22 mouse cellular contexts compared by ENCODE assay signal in genomic region chr4:40244035-40244434, GRCm38 (mm10). TPM values are rescaled to one million over a fixed set of nuclear protein-coding genes. Genes with fewer than 3 reads are reported as not detected.
DNase-seq lines count a peak whose midpoint lies in the region; ATAC-seq and TF ChIP-seq lines count a peak whose summit lies in the region.
"Had no signal": no experiment of that assay in that cellular context is flagged by ENCODE, and none has a peak within 500 bp of the region (broad histone marks: within the 10 kb centered on the region; RNA-seq: fewer than 3 reads in every experiment).

No protein-coding gene starts in this region.

- H3K27me3 ChIP-seq in intestine, postnatal 0 days (replicated peaks; ENCODE audit: control insufficient read depth, insufficient read depth, low read length), result no peaks in the 10 kb centered on the region
- H3K27me3 ChIP-seq: embryonic facial prominence, embryonic 15.5 days; heart, embryonic 12.5 days had no signal

- H3K4me2 ChIP-seq in intestine, postnatal 0 days (replicated peaks; ENCODE audit: low read depth), result no peak overlapping the region
- H3K4me2 ChIP-seq: embryonic facial prominence, embryonic 15.5 days; heart, embryonic 12.5 days had no signal

- H3K27ac ChIP-seq in intestine, postnatal 0 days (ENCODE audit: low read depth, low read length), result no peak overlapping the region
- H3K27ac ChIP-seq: embryonic facial prominence, embryonic 15.5 days; forebrain, embryonic 10.5 days had no signal

- no peak overlapping the region for H3K4me3 ChIP-seq in intestine, postnatal 0 days (ENCODE audit: low read depth, low read length)
- H3K4me3 ChIP-seq: embryonic facial prominence, embryonic 15.5 days; forebrain, embryonic 10.5 days; heart, embryonic 12.5 days had no signal

- H3K9ac ChIP-seq in intestine, postnatal 0 days (ENCODE audit: low read depth, low read length), result no peak overlapping the region
- H3K9ac ChIP-seq: embryonic facial prominence, embryonic 15.5 days; heart, embryonic 12.5 days; liver, postnatal 0 days had no signal

- WGBS in intestine, postnatal 0 days, result 81% methylated on average over 8 of the region's 8 CpGs

- H3K9me3 ChIP-seq in intestine, postnatal 0 days (ENCODE audit: control insufficient read depth), result no peaks in the 10 kb centered on the region
- H3K9me3 ChIP-seq: embryonic facial prominence, embryonic 15.5 days; forebrain, embryonic 10.5 days; heart, embryonic 12.5 days had no signal

- peak; percentile 92 for ATAC-seq in megakaryocyte, adult 5-6 weeks (ENCODE audit: poor library complexity, severe bottlenecking)
- ATAC-seq in intestine, postnatal 0 days, result no peak
- ATAC-seq: activated CD4-positive, CD25-positive, alpha-beta regulatory T cell, adult 4 months; liver, postnatal 0 days had no signal

- peak; percentile 15 for DNase-seq in heart, adult 8-10 months (ENCODE audit: low spot score)
- DNase-seq in heart, postnatal 4 days, result no peak
- peak; percentile 79 for DNase-seq in A20 (ENCODE audit: low read depth, low spot score)
- peak; percentile 26 for DNase-seq in T-cell, adult 2 months (ENCODE audit: low spot score)
- DNase-seq in layer of hippocampus, adult 11-12 months (ENCODE audit: low spot score), result no peak
- DNase-seq in thymus, postnatal 25 days, result no peak
- DNase-seq: adrenal gland, postnatal 25 days; cerebellum, adult 9-11 months; embryo, embryonic 11 days; gastrocnemius, postnatal 14 days; kidney, adult 8-10 months; kidney, postnatal 25 days; layer of hippocampus, adult 9-11 months; liver, postnatal 0 days; midbrain, embryonic 14.5 days; right cerebral cortex, adult 18-20 months had no signal

- TF ChIP-seq CTCF in intestine, postnatal 0 days (IDR thresholded peaks at IDR 0.05; ENCODE audit: low read depth), result no peak

- no peaks in the 10 kb centered on the region for H3K4me1 ChIP-seq in intestine, postnatal 0 days (replicated peaks; ENCODE audit: control insufficient read depth, insufficient read depth, low read length)

- H3K36me3 ChIP-seq in intestine, postnatal 0 days (ENCODE audit: control insufficient read depth, insufficient read depth), result no peaks in the 10 kb centered on the region
- H3K36me3 ChIP-seq: embryonic facial prominence, embryonic 15.5 days; forebrain, embryonic 10.5 days; heart, embryonic 12.5 days had no signal

RNA-seq across cellular contexts. Expression of gene Ddx58, which starts 4.4 kb away (rescaled TPM):
- total RNA-seq in heart, adult 8-10 months (2022), result 1 to 10 TPM; 6.3 to 9.0 (median 7.0) TPM
- 1 to 10 TPM; 6.9 to 7.4 TPM for total RNA-seq in heart, postnatal 4 days (2021)
- total RNA-seq in megakaryocyte, adult 5-6 weeks (2015), result 27.7 and 34.4 TPM in 2 replicates
- total RNA-seq in megakaryocyte, adult 5-6 weeks (2017), result 31.1 and 32.6 TPM in 2 replicates
- polyA plus RNA-seq in intestine, postnatal 0 days (2015; fragmentation: Nextera tagmentation; extraction: Ambion mirVana), result 18.0 and 19.3 TPM in 2 replicates

RNA-seq across cellular contexts. Expression of gene Smim27, which starts 25.3 kb away (rescaled TPM):
- 10 to 100 TPM; 38.6 to 57.0 (median 48.2) TPM for total RNA-seq in heart, adult 8-10 months (2022)
- total RNA-seq in heart, postnatal 4 days (2021), result 10 to 100 TPM; 37.0 to 37.9 TPM
- 15.8 and 19.0 TPM in 2 replicates for total RNA-seq in megakaryocyte, adult 5-6 weeks (2015)
- total RNA-seq in megakaryocyte, adult 5-6 weeks (2017), result 8.3 and 11.3 TPM in 2 replicates
- 35.4 and 42.9 TPM in 2 replicates for polyA plus RNA-seq in intestine, postnatal 0 days (2015; fragmentation: Nextera tagmentation; extraction: Ambion mirVana)

RNA-seq across cellular contexts. Expression of gene Topors, which starts 25.6 kb away (rescaled TPM):
- total RNA-seq in heart, adult 8-10 months (2022), result 10 to 100 TPM in 3 of 4 experiments, 1 to 10 TPM in 1; 9.4 to 11.5 (median 10.1) TPM
- total RNA-seq in heart, postnatal 4 days (2021), result 10 to 100 TPM; 21.2 to 22.0 TPM
- 23.8 and 27.2 TPM in 2 replicates for total RNA-seq in megakaryocyte, adult 5-6 weeks (2015)
- 43.1 and 46.2 TPM in 2 replicates for total RNA-seq in megakaryocyte, adult 5-6 weeks (2017)
- polyA plus RNA-seq in intestine, postnatal 0 days (2015; fragmentation: Nextera tagmentation; extraction: Ambion mirVana), result 18.3 and 19.8 TPM in 2 replicates

RNA-seq across cellular contexts. Expression of gene Ndufb6, which starts 35.2 kb away (rescaled TPM):
- total RNA-seq in heart, adult 8-10 months (2022), result 100 to 1,000 TPM; 477 to 496 (median 482) TPM
- 100 to 1,000 TPM; 396 to 411 TPM for total RNA-seq in heart, postnatal 4 days (2021)
- 107 and 117 TPM in 2 replicates for total RNA-seq in megakaryocyte, adult 5-6 weeks (2015)
- total RNA-seq in megakaryocyte, adult 5-6 weeks (2017), result 33.3 and 47.0 TPM in 2 replicates
- 370 and 403 TPM in 2 replicates for polyA plus RNA-seq in intestine, postnatal 0 days (2015; fragmentation: Nextera tagmentation; extraction: Ambion mirVana)

Comparison
In these comparisons a context has a peak if more than half of its experiments do, and no peak if none do; other contexts are left out.
1. DNase-seq: peak in heart, adult 8-10 months (single experiment), A20 (single experiment) and T-cell, adult 2 months (single experiment); none in heart, postnatal 4 days (single experiment), layer of hippocampus, adult 11-12 months (single experiment) and thymus, postnatal 25 days (single experiment).